Mouse (Mus musculus): ENCODE results near the gene Srxn1.

Srxn1 gene

DNA sequence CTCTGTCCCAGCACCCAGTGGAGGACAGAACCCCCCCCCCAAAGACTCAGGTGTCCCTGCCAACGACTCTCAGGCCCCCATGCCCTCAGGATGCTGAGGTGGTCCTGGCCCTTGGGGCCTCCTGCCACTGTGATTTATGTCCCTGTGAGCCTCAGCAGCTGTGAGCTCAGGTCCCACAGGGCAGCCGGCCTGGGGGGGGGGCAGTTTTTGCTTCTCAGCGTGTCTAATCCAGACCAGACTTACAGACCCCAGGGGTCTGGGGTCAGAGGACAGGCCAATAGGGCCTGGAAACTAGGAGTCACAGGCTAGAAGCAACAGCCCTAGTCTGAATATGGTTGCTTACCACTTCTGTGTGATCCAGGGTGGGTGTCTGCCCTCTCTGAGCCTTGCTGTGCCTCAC is 48.0 kb downstream of the Srxn1 start:
- DNase-seq (ENCODE audit: inconsistent age in 2 of 2, low spot score in 1 of 2): no peak

DNA sequence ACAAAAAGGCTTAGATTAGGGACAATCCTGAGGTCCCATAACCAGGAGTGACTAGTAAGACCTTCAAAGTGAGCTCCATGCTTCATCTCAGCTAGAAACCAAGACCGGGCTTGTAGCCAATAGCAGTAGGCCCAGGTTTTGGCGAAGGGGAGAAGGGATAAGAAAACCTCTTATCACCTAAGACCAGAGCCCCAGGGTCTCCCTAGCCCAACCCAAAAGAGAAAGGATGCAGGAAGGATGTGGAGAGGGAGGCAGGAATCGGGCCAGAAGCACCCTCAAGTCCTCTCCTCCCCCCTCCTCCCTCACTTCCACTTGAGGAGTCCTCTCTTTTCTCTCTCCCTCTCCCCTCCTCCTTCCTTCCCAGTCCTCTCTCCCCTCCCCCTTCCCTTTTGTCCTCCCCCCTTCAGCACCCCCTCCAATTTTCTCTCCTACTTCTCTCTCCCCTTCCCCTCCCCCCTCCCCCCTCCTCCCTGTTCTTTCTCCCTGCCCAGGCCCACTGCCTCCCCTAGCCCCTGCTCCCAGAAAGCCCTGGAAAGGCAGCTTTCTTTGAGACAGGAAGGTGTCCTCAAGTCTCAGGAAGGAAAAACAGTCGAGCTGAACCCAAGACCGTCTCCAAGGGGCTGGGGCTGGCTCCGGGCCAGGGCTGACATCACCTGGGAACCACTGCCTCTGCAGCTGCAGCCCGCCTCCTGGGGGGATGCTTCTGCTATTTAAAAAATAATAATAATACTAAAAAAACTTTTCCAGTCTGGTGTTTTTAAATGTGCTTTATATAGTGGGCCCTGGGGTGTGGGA is 50.3 kb downstream of the Srxn1 start:
- peak; percentile 45 to 66 for DNase-seq (ENCODE audit: inconsistent age in 2 of 2, low spot score in 1 of 2)

DNA sequence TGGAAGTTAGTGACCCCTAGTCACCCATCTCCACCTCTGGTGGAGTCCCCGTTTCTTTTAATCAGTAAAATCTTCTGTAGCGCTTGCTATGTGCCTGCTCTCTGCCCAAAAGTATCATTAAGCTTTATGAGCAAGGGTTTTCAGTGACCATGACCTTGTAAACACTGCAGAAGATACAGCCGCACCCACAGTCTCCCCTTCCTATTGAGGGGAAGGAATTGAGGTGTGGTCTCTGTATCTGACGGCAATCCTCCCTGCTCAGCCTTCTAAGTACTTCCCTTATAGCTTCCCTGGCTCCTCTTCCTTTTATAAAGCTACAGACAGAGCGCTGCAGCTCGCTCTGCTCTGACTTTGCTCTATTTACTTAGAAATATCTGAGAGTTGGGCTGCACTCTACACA is 51.2 kb downstream of the Srxn1 start:
- no peak for DNase-seq (ENCODE audit: inconsistent age in 2 of 2, low spot score in 1 of 2)

DNA sequence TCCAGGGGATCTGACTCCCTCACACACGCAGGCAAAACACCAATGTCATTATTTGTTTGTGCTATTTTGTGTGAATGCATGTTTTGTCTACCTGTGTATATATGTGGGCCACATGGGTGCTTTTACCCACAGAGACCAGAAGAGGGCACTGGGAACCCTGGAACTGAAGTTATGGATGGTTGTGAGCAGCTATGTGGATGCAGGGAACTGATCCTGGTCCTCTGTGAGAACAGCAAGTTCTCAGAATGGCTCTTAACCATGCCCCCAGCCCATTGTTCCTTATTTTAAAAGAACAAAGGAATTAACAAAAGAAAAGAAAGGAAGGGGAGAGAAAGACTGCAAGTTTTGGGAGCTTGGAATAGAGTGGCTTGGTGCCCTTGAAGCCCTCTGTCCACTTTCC is 54.2 kb downstream of the Srxn1 start:
- DNase-seq (ENCODE audit: inconsistent age in 2 of 2, low spot score in 1 of 2): no peak

All from adrenal gland, adult (tissue).